Mouse (Mus musculus) limb, embryonic 13.5 days (tissue): ENCODE data around the gene Ap5s1. TPM values are rescaled to one million over a fixed set of nuclear protein-coding genes. Genes with fewer than 3 reads are reported as not detected.

Experiments
- ATAC-seq: fragments of 200-750 bp; cut with Nextera tagmentation; 2 replicates; pipeline ENCODE4 v1.8.0; 2017; ENCODE audit warnings: low read depth, moderate number of reproducible peaks, moderate TSS enrichment; ENCODE audit not compliant: low FRiP score
- H3K27ac ChIP-seq: fragments of 300-500 bp; sonication (generic); 2 replicates; pipeline ENCODE4 v1.5.1; 2015; ENCODE audit warnings: inconsistent platforms, mild to moderate bottlenecking, moderate library complexity
- H3K27me3 ChIP-seq: fragments of 300-500 bp; sonication (generic); 2 replicates; pipeline ENCODE4 v1.6.1; 2015; ENCODE audit warnings: mild to moderate bottlenecking, inconsistent platforms
- H3K36me3 ChIP-seq: fragments of 300-500 bp; sonication (generic); 2 replicates; pipeline ENCODE4 v1.6.1; 2015; ENCODE audit warnings: inconsistent platforms, mild to moderate bottlenecking, moderate library complexity
- H3K4me1 ChIP-seq: fragments of 300-500 bp; sonication (generic); 2 replicates; pipeline ENCODE4 v1.6.1; 2015; ENCODE audit warnings: inconsistent platforms
- H3K4me2 ChIP-seq: fragments of 300-500 bp; sonication (generic); replicated peaks from 2 replicates; pipeline ENCODE4 v1.6.1; 2015; ENCODE audit warnings: inconsistent platforms, mild to moderate bottlenecking, moderate library complexity
- H3K4me3 ChIP-seq: fragments of 300-500 bp; sonication (generic); 2 replicates; pipeline ENCODE4 v1.5.1; 2015; ENCODE audit warnings: moderate library complexity, mild to moderate bottlenecking, inconsistent platforms
- H3K9ac ChIP-seq: fragments of 300-500 bp; sonication (generic); 2 replicates; pipeline ENCODE4 v1.6.1; 2015; ENCODE audit warnings: mild to moderate bottlenecking, inconsistent platforms
- H3K9me3 ChIP-seq: fragments of 300-500 bp; sonication (generic); 2 replicates; pipeline ENCODE4 v1.6.1; 2016; ENCODE audit warnings: inconsistent platforms
- WGBS: fragments of 180-500 bp; shearing (Covaris S2); methylation state at CpG from one replicate; pipeline ENCODE4 v1.1.7; 2015; 5-methylcytosine and 5-hydroxymethylcytosine counted together
- polyA plus RNA-seq: library from polyadenylated mRNA; unstranded; fragments of >200 nt; fragmentation: Nextera tagmentation; extraction: Ambion mirVana; gene quantifications from 2 replicates; pipeline ENCODE4 v1.2.1, GENCODE M21; 2015

Gene Ap5s1
- polyA plus RNA-seq, 1 experiment from 2014 or later: 28.0 TPM

DNA sequence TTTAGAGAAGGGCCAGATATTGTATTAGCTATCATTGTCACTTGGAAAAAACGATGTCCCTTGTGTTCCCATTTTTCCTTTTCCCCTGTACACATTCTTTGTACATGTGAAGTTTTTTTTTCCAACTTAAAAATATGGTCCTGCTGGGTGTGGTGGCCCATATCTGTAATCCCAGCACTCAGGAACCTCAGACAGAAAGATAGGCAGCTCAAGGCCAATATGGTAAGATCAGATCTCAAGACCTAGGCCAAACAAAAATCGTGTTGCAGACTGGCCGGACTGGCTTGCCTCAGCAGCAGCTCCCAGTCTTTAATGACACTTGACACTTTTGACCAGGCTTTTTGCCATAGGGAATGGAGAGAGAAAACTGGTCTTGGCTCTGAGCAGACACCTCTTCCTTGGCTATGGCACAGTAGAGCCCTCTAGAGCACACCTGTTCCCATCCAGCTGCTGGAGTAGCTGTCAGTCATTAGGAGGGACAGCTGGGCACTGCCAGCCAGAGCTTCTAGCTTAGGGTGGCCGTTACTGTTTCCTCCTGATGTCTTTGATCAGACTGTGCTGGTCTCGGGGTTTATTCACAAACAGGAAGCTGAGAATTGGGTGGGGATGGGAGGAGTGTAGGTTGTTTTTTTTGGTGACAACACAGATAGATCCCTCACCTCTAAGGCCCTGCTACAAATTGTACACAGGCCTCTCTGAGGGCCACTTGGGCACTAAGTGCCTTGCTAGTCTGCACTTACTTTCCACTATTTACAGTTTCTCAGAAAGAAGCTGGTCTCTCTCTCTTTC, 17.2 kb upstream of the Ap5s1 start:
- 46% methylated on average over 5 of the region's 5 CpGs for WGBS
- Histone ChIP-seq H3K9me3 (no peaks in the 10 kb centered on the region), H3K4me3 (no peak overlapping the region), H3K4me1 (peaks cover 43% of the 10 kb centered on the region), H3K27ac (peak overlapping the region; percentile 29; the same call in 1 of the 2 replicates), H3K36me3 (peaks cover 45% of the 10 kb centered on the region), H3K9ac (0 out of 2 replicates have a peak overlapping the region, but pooled peaks have one; percentile 5), H3K27me3 (no peaks in the 10 kb centered on the region), H3K4me2 (no peak overlapping the region)
- no peak; the same call in 1 of the 2 replicates for ATAC-seq

DNA sequence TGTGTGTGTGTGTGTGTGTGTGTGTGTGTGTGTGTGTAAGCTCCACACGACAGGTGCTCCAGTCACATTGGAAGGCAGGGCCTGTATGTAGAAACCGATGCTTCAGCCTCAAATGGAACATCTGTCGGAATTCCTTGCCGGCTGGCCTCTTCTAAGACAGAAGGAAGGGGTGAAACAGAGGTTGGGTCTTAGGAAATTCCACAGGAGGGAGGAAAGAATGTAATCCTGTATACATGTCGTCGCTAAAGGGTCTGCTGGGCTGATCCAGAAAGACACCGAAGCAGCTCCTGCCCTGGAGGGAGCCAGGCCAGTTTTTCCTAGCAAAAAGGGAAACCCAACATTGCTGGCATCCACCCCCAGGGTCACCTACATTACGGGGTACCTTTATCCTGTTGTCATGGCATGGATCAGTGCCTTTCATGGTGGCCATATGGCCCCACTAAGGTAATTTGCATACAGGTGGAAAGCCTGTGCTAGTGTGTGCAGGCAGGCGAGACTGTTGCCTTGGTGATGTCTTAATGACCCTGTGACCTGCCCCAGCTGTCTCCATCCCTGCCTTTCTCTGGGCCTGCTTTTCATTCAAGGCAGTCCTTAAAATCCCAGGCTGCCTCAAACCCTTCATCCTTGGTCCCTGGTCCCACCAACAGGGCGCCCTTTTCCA, 16.4 kb upstream of the Ap5s1 start:
- Histone ChIP-seq H3K4me2 (no peak overlapping the region), H3K36me3 (peaks cover 53% of the 10 kb centered on the region), H3K27ac (no peak overlapping the region; the same call in 1 of the 2 replicates), H3K4me1 (peaks cover 43% of the 10 kb centered on the region), H3K27me3 (no peaks in the 10 kb centered on the region), H3K4me3 (no peak overlapping the region), H3K9ac (0 out of 2 replicates have a peak overlapping the region, but pooled peaks have one; percentile 5), H3K9me3 (no peaks in the 10 kb centered on the region)
- WGBS: 34% methylated on average over 10 of the region's 10 CpGs
- ATAC-seq: peak; percentile 13; the same call in 1 of the 2 replicates

DNA sequence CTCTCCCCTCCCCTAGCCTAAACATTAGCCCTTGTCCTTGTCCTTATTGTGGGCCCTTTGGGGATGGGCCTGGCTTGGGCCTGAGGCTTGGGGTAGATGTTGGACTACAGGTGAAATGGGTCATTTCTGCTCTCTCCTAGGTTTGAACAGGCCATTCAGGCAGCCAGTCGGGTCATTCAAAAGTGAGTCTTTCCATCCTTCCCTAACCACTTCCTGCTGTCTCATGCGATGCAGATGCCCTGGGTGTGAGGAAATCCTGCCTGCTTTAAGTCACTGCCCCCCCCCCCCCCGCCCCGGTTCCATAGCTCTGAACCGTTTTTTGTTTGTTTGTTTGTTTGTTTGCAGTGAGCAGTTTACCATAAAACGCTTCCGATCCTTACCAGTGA, 15.9 kb upstream of the Ap5s1 start:
- Histone ChIP-seq H3K4me2 (no peak overlapping the region), H3K9me3 (no peaks in the 10 kb centered on the region), H3K4me1 (peaks cover 38% of the 10 kb centered on the region), H3K27me3 (no peaks in the 10 kb centered on the region), H3K9ac (no peak overlapping the region), H3K27ac (no peak overlapping the region), H3K4me3 (no peak overlapping the region), H3K36me3 (peaks cover 58% of the 10 kb centered on the region)
- ATAC-seq: no peak
- 80% methylated on average over 7 of the region's 7 CpGs for WGBS

DNA sequence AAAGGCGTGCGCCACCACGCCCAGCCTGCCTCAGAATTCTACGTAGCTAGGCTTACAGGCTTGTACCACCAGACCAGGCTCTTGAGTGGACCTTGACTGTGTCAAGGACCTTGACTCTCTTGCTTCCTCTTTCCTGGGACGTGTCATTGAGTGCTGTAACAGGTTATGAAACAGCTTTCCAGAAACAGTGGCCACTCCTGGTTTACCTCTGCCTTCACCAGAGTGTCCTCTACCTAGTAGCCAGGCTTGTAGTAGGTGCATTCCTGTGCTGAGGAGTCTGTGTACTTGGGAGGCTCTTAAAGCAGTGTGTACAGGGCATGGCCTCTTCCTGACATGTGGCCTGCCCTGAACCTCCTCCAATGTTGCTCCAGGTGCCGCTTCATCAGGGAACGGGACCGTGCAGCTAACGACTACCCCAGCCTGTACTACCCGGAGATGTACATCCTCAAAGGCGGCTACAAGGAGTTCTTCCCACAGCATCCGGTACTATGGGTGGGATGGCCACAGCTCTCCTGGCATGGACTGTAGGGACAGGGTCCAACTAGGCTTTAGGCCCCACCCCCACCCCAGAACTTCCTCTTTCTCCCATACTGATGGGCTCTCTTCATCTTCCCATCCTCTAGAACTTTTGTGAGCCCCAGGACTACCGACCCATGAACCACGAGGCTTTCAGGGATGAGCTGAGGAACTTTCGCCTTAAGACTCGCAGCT, 10.1 kb upstream of the Ap5s1 start:
- H3K4me2 ChIP-seq: no peak overlapping the region
- ATAC-seq: no peak
- H3K9ac ChIP-seq: no peak overlapping the region
- no peaks in the 10 kb centered on the region for H3K4me1 ChIP-seq
- no peaks in the 10 kb centered on the region for H3K9me3 ChIP-seq
- no peak overlapping the region for H3K27ac ChIP-seq
- 89% methylated on average over 16 of the region's 16 CpGs for WGBS
- H3K4me3 ChIP-seq: no peak overlapping the region
- H3K27me3 ChIP-seq: no peaks in the 10 kb centered on the region
- H3K36me3 ChIP-seq: peaks cover 81% of the 10 kb centered on the region

DNA sequence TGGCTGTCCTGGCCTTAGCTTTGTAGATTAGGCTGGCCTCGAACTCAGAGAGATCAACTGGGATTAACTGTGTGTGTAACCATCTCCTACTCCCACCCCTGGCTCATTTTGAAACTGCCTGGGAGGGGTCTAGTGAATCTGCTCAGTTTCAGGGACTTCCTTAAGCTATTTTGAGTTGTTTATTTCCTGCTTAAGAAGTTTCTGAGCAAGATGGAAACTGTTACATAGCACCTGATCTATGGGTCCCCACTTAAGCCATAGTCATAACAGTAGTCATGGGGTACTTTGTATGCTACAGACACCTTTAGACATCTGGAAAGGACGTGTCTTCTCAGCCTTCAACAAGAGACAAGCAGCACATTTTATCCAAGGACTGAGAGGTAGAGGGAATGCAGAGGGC, 6.2 kb upstream of the Ap5s1 start:
- H3K4me2 ChIP-seq: no peak overlapping the region
- no peaks in the 10 kb centered on the region for H3K9me3 ChIP-seq
- H3K4me3 ChIP-seq: no peak overlapping the region
- peaks cover 14% of the 10 kb centered on the region for H3K4me1 ChIP-seq
- H3K36me3 ChIP-seq: peaks cover 44% of the 10 kb centered on the region
- H3K27ac ChIP-seq: no peak overlapping the region
- no peak for ATAC-seq
- H3K27me3 ChIP-seq: no peaks in the 10 kb centered on the region
- 81% methylated on average over 2 of the region's 2 CpGs for WGBS
- H3K9ac ChIP-seq: no peak overlapping the region

DNA sequence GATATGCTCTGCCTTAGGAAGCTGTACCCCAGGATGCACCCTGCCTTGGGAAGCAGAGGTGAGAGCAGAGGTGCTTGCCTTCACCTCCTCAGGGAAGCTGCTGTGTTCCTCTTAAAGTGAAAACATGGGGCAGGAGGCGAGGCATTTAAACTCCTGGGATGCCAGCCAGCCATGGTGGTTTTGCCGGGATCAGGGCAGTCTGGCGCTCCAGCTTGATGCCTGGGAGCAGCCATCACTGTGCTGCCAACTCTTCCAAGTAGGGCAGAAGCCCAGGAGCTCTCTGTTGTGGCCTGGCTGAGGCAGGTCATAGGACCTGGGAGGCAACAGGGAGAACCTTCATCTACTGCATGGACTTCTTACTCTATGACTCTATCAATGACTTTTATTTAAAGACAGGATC, 5.6 kb upstream of the Ap5s1 start:
- no peak for ATAC-seq
- no peak overlapping the region for H3K9ac ChIP-seq
- 91% methylated on average over 3 of the region's 3 CpGs for WGBS
- H3K27ac ChIP-seq: no peak overlapping the region
- H3K4me1 ChIP-seq: peaks cover 14% of the 10 kb centered on the region
- H3K4me2 ChIP-seq: no peak overlapping the region
- no peak overlapping the region for H3K4me3 ChIP-seq
- no peaks in the 10 kb centered on the region for H3K27me3 ChIP-seq
- no peaks in the 10 kb centered on the region for H3K9me3 ChIP-seq
- peaks cover 40% of the 10 kb centered on the region for H3K36me3 ChIP-seq

DNA sequence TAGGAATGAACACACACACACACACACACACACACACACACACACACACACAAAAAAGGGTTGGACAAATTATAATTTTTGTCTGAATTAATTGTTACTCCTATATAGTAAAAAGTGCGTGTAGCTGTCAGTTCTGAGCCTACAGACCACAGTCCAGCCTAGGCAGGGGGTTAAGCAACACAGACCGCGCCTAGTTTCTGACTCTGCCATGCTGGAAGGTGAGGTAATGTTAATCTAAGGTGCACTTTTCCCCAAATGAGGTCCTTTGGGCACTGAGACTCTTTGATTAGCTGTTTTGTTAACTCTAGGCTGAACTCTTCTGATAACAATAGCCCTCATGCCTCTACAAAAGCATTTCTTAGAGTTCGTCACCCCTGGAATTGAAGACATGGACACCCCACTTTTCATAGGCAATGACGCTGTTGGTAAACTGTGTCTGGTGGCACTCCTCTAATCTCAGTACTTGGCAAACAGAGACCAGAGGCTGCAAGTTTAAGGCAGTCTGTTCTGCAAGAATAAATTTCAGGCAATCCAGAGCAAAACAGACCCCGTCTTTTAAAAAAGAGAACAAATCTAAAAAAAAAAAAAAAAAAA, 3.0 kb upstream of the Ap5s1 start:
- no peak overlapping the region for H3K4me3 ChIP-seq
- H3K9me3 ChIP-seq: no peaks in the 10 kb centered on the region
- peak overlapping the region; percentile 82 for H3K27ac ChIP-seq
- 73% methylated on average over 6 of the region's 6 CpGs for whole genome bisulfite sequencing
- peaks cover 20% of the 10 kb centered on the region for H3K36me3 ChIP-seq
- H3K27me3 ChIP-seq: no peaks in the 10 kb centered on the region
- ATAC-seq: peak; percentile 19; the same call in 1 of the 2 replicates
- H3K4me1 ChIP-seq: peaks cover 14% of the 10 kb centered on the region
- no peak overlapping the region for H3K4me2 ChIP-seq
- no peak overlapping the region for H3K9ac ChIP-seq

DNA sequence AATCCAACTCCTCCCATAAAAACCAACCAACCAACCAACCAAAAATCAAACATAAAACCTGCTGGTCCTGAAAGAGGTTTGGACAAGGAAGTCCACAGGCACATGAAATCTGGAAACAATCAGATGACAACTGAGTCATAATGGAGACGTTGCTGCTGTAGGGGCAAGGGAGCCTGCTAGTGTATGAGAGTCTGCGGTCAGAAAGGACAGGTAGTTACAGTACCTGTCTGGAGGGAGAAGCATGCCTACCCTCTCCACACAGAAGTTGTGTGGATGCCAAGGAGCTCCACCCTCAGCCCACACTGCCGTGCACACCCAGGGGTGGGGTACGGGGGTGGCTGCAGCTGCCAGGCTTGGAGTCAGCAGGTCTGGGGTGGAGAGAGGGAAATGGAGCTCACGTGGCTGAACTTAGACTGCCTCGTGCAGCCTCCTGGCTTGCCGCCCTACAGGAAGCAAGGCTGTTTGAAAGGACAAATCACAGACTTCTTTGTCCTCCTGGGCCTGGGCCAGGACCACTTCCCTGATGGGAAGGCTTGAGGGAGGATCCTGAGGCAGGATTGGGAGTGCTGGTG, 2.4 kb upstream of the Ap5s1 start:
- Histone ChIP-seq H3K4me1 (peaks cover 19% of the 10 kb centered on the region), H3K27ac (peak overlapping the region; percentile 82), H3K4me2 (peak overlapping the region; percentile 40), H3K9me3 (no peaks in the 10 kb centered on the region), H3K4me3 (no peak overlapping the region), H3K9ac (no peak overlapping the region), H3K27me3 (no peaks in the 10 kb centered on the region), H3K36me3 (peaks cover 14% of the 10 kb centered on the region; the same call in 1 of the 2 replicates)
- 31% methylated on average over 7 of the region's 7 CpGs for WGBS
- ATAC-seq: peak; percentile 80

DNA sequence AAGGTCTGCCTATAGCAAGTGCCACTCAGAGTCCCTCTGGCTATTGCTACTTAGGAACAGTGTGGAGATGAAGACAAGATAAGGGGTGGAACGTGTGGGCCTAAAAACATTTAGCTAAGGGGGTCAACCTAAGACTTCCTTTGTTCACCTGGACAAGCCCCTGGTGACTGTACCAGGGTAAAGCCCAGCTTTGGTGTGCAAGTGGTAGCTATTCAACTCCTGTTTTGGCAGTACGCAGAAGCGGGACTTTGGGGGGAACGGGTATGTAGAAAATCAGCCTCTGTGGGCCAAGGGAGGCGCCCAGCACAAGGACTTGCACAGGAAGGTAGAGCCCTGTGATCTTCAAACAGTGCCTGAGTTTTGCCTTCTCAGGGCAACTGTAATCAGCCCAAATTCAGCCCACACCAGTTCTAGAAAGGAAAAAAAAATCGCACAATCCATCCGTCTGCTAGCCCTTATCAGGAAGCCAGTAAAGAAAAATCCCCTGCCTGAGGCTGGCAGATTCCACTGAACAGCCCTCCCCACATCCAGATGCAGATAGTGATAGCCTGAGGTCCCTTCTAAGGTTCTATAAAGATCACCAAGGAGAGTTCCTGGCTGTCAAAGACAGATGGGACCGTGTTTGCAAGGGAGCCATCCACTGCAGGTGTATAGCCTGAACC, 1.2 kb upstream of the Ap5s1 start:
- peaks cover 5% of the 10 kb centered on the region; the same call in 1 of the 2 replicates for H3K36me3 ChIP-seq
- H3K9ac ChIP-seq: no peak overlapping the region
- 77% methylated on average over 8 of the region's 8 CpGs for WGBS
- peaks cover 22% of the 10 kb centered on the region for H3K4me1 ChIP-seq
- no peak for ATAC-seq
- H3K27me3 ChIP-seq: no peaks in the 10 kb centered on the region
- H3K27ac ChIP-seq: peak overlapping the region; percentile 82; the same call in 1 of the 2 replicates
- no peak overlapping the region for H3K4me2 ChIP-seq
- no peaks in the 10 kb centered on the region for H3K9me3 ChIP-seq
- H3K4me3 ChIP-seq: no peak overlapping the region

DNA sequence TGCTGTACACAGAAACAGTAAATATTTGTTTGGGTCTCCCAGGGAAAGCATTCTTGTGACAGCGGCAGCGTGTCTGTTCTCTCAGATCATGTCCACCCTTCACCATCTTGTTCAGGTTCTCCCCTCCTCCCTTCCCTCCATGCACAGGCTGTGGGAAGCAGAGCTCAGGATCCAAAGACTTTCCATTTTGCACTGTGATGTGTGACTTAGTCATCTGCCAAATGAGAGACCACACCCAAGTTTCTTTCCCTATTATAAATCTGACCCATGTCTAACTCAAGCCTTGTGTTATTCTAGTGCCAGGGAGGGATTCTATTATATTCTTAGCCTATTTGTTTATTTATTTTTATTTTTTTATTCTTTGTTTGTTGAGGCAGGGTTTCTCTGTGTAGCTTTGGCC, 1.5 kb downstream of the Ap5s1 start:
- Histone ChIP-seq H3K4me3 (no peak overlapping the region), H3K27me3 (no peaks in the 10 kb centered on the region), H3K4me1 (peaks cover 27% of the 10 kb centered on the region), H3K9ac (no peak overlapping the region), H3K27ac (no peak overlapping the region), H3K36me3 (peaks cover 11% of the 10 kb centered on the region), H3K9me3 (no peaks in the 10 kb centered on the region), H3K4me2 (no peak overlapping the region)
- 87% methylated on average over 2 of the region's 2 CpGs for WGBS
- ATAC-seq: no peak

DNA sequence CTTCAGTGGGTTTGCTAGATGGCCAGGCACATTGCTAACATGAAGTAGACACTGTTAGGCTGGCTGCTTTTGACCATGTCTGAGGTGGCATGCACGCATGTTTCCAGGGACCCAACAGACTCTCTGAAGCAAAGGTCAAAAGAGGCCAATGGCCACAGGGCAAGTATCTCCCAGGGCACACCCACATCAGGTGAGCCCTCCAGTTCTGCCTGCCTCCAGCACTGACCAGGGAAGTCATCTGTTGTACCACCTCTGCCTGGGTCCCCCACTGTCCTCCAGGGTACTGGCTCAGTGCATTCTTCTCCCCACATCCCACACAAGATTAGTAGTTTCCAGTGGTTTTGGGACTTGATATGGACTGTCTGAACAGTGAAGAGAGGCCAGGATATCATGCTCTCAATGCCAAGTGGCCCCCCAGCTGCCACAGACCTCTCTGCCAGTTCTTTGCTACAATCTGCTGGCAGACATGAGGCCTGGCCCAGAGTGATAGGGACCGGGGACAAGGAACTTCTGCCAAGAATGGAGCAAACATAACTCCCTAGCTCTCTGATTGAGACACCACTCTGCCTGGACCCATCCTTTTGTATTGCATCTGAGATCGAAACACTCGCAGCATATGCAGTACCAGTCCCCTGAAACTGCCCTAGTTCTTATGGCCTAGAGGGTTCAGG, 2.4 kb downstream of the Ap5s1 start:
- Histone ChIP-seq H3K9me3 (no peaks in the 10 kb centered on the region), H3K27me3 (no peaks in the 10 kb centered on the region), H3K4me2 (peak overlapping the region; percentile 75), H3K4me1 (peaks cover 23% of the 10 kb centered on the region), H3K4me3 (peak overlapping the region; percentile 62), H3K36me3 (peaks cover 17% of the 10 kb centered on the region), H3K9ac (peak overlapping the region; percentile 77), H3K27ac (peak overlapping the region; percentile 83)
- ATAC-seq: no peak
- 82% methylated on average over 4 of the region's 4 CpGs for WGBS
